Mouse (Mus musculus): ENCODE results near the gene Mtmr4. TPM values are rescaled to one million over a fixed set of nuclear protein-coding genes. Genes with fewer than 3 reads are reported as not detected.

Gene Mtmr4
- polyA plus RNA-seq, 1 experiment from 2014 or later: 40.3 TPM

- no peaks in the 10 kb centered on the region for H3K9me3 ChIP-seq (ENCODE audit: control insufficient read depth, low read length)
- no peak overlapping the region for H3K4me2 ChIP-seq (ENCODE audit: low read length)
- H3K4me3 ChIP-seq (ENCODE audit: low read length): no peak overlapping the region
- peaks cover 82% of the 10 kb centered on the region for H3K36me3 ChIP-seq (ENCODE audit: control insufficient read depth, insufficient read depth, low read length)
- WGBS: 96% methylated on average over 2 of the region's 2 CpGs
- no peaks in the 10 kb centered on the region for H3K27me3 ChIP-seq (replicated peaks; ENCODE audit: control insufficient read depth, insufficient read depth, low read length)
- no peaks in the 10 kb centered on the region for H3K4me1 ChIP-seq (ENCODE audit: control insufficient read depth, insufficient read depth, low read depth, low read length)
- no peak overlapping the region for H3K27ac ChIP-seq (ENCODE audit: low read depth, low read length)
- no peak overlapping the region for H3K9ac ChIP-seq (ENCODE audit: low read depth, low read length)
- ATAC-seq: no peak
These were observed 11.6 kb downstream of the Mtmr4 start for GRCm38 (mm10) chr11:87603571-87603970.

GRCm38 (mm10) chr11:87609264-87609663 lies 17.3 kb downstream of the Mtmr4 start:
- Histone ChIP-seq H3K36me3 (ENCODE audit: control insufficient read depth, insufficient read depth, low read length) (peaks cover 75% of the 10 kb centered on the region), H3K27me3 (replicated peaks; ENCODE audit: control insufficient read depth, insufficient read depth, low read length) (no peaks in the 10 kb centered on the region), H3K4me1 (ENCODE audit: control insufficient read depth, insufficient read depth, low read depth, low read length) (no peaks in the 10 kb centered on the region), H3K27ac (ENCODE audit: low read depth, low read length) (no peak overlapping the region), H3K4me3 (ENCODE audit: low read length) (no peak overlapping the region), H3K9ac (ENCODE audit: low read depth, low read length) (no peak overlapping the region), H3K4me2 (ENCODE audit: low read length) (no peak overlapping the region), H3K9me3 (ENCODE audit: control insufficient read depth, low read length) (no peaks in the 10 kb centered on the region)
- 88% methylated on average over 7 of the region's 7 CpGs for WGBS
- no peak for ATAC-seq

GRCm38 (mm10) chr11:87611547-87611946 lies 19.6 kb downstream of the Mtmr4 start:
- whole genome bisulfite sequencing: 81% methylated on average over 9 of the region's 9 CpGs
- no peak overlapping the region for H3K4me2 ChIP-seq (ENCODE audit: low read length)
- H3K36me3 ChIP-seq (ENCODE audit: control insufficient read depth, insufficient read depth, low read length): peaks cover 76% of the 10 kb centered on the region
- H3K9me3 ChIP-seq (ENCODE audit: control insufficient read depth, low read length): no peaks in the 10 kb centered on the region
- H3K27me3 ChIP-seq (replicated peaks; ENCODE audit: control insufficient read depth, insufficient read depth, low read length): no peaks in the 10 kb centered on the region
- no peak overlapping the region for H3K27ac ChIP-seq (ENCODE audit: low read depth, low read length)
- ATAC-seq: no peak
- no peaks in the 10 kb centered on the region for H3K4me1 ChIP-seq (ENCODE audit: control insufficient read depth, insufficient read depth, low read depth, low read length)
- no peak overlapping the region for H3K9ac ChIP-seq (ENCODE audit: low read depth, low read length)
- no peak overlapping the region for H3K4me3 ChIP-seq (ENCODE audit: low read length)

GRCm38 (mm10) chr11:87613972-87614371 lies 22.0 kb downstream of the Mtmr4 start:
- Histone ChIP-seq H3K36me3 (ENCODE audit: control insufficient read depth, insufficient read depth, low read length) (peaks cover 79% of the 10 kb centered on the region), H3K27me3 (replicated peaks; ENCODE audit: control insufficient read depth, insufficient read depth, low read length) (no peaks in the 10 kb centered on the region), H3K9ac (ENCODE audit: low read depth, low read length) (no peak overlapping the region), H3K4me2 (ENCODE audit: low read length) (no peak overlapping the region), H3K9me3 (ENCODE audit: control insufficient read depth, low read length) (no peaks in the 10 kb centered on the region), H3K27ac (ENCODE audit: low read depth, low read length) (no peak overlapping the region), H3K4me1 (ENCODE audit: control insufficient read depth, insufficient read depth, low read depth, low read length) (no peaks in the 10 kb centered on the region), H3K4me3 (ENCODE audit: low read length) (no peak overlapping the region)
- 94% methylated on average over 7 of the region's 7 CpGs for WGBS
- no peak for ATAC-seq

- Histone ChIP-seq H3K9me3 (ENCODE audit: control insufficient read depth, low read length) (no peaks in the 10 kb centered on the region), H3K36me3 (ENCODE audit: control insufficient read depth, insufficient read depth, low read length) (peaks cover 68% of the 10 kb centered on the region), H3K9ac (ENCODE audit: low read depth, low read length) (no peak overlapping the region), H3K4me2 (ENCODE audit: low read length) (no peak overlapping the region), H3K4me1 (ENCODE audit: control insufficient read depth, insufficient read depth, low read depth, low read length) (no peaks in the 10 kb centered on the region), H3K27me3 (replicated peaks; ENCODE audit: control insufficient read depth, insufficient read depth, low read length) (no peaks in the 10 kb centered on the region), H3K27ac (ENCODE audit: low read depth, low read length) (no peak overlapping the region), H3K4me3 (ENCODE audit: low read length) (no peak overlapping the region)
- WGBS: 93% methylated on average over 5 of the region's 5 CpGs
- ATAC-seq: no peak
These were observed 23.6 kb downstream of the Mtmr4 start for GRCm38 (mm10) chr11:87615551-87615950.

GRCm38 (mm10) chr11:87615952-87616351 lies 24.0 kb downstream of the Mtmr4 start:
- no peak overlapping the region for H3K4me2 ChIP-seq (ENCODE audit: low read length)
- H3K27me3 ChIP-seq (replicated peaks; ENCODE audit: control insufficient read depth, insufficient read depth, low read length): no peaks in the 10 kb centered on the region
- no peak overlapping the region for H3K27ac ChIP-seq (ENCODE audit: low read depth, low read length)
- no peaks in the 10 kb centered on the region for H3K4me1 ChIP-seq (ENCODE audit: control insufficient read depth, insufficient read depth, low read depth, low read length)
- ATAC-seq: no peak
- no peak overlapping the region for H3K9ac ChIP-seq (ENCODE audit: low read depth, low read length)
- H3K4me3 ChIP-seq (ENCODE audit: low read length): no peak overlapping the region
- H3K9me3 ChIP-seq (ENCODE audit: control insufficient read depth, low read length): no peaks in the 10 kb centered on the region
- 98% methylated on average over 2 of the region's 2 CpGs for WGBS
- peaks cover 66% of the 10 kb centered on the region for H3K36me3 ChIP-seq (ENCODE audit: control insufficient read depth, insufficient read depth, low read length)

- peaks cover 56% of the 10 kb centered on the region for H3K36me3 ChIP-seq (ENCODE audit: control insufficient read depth, insufficient read depth, low read length)
- H3K4me3 ChIP-seq (ENCODE audit: low read length): no peak within 1 kb of the TSS
- H3K9me3 ChIP-seq (ENCODE audit: control insufficient read depth, low read length): no peaks in the 10 kb centered on the region
- no peak within 1 kb of the TSS for H3K4me2 ChIP-seq (ENCODE audit: low read length)
- H3K27me3 ChIP-seq (replicated peaks; ENCODE audit: control insufficient read depth, insufficient read depth, low read length): no peaks in the 10 kb centered on the region
- ATAC-seq: 0 out of 2 replicates have a peak, but pooled peaks have one; percentile 27
- no peak within 1 kb of the TSS for H3K9ac ChIP-seq (ENCODE audit: low read depth, low read length)
- no peak within 1 kb of the TSS for H3K27ac ChIP-seq (ENCODE audit: low read depth, low read length)
- WGBS: 89% methylated on average over 63 of the region's 69 CpGs
- no peaks in the 10 kb centered on the region for H3K4me1 ChIP-seq (ENCODE audit: control insufficient read depth, insufficient read depth, low read depth, low read length)
These were observed 25.0 kb downstream of the Mtmr4 start, which contains the start of gene Hsf5 for GRCm38 (mm10) chr11:87616790-87617474. TSS of gene Hsf5 (plus strand) at chr11:87617164.

GRCm38 (mm10) chr11:87617606-87618005 lies 25.6 kb downstream of the Mtmr4 start:
- no peaks in the 10 kb centered on the region for H3K4me1 ChIP-seq (ENCODE audit: control insufficient read depth, insufficient read depth, low read depth, low read length)
- H3K27ac ChIP-seq (ENCODE audit: low read depth, low read length): no peak overlapping the region
- no peaks in the 10 kb centered on the region for H3K9me3 ChIP-seq (ENCODE audit: control insufficient read depth, low read length)
- H3K36me3 ChIP-seq (ENCODE audit: control insufficient read depth, insufficient read depth, low read length): peaks cover 50% of the 10 kb centered on the region
- no peak for ATAC-seq
- 94% methylated on average over 29 of the region's 32 CpGs for WGBS
- H3K4me3 ChIP-seq (ENCODE audit: low read length): no peak overlapping the region
- H3K4me2 ChIP-seq (ENCODE audit: low read length): no peak overlapping the region
- H3K9ac ChIP-seq (ENCODE audit: low read depth, low read length): no peak overlapping the region
- no peaks in the 10 kb centered on the region for H3K27me3 ChIP-seq (replicated peaks; ENCODE audit: control insufficient read depth, insufficient read depth, low read length)

GRCm38 (mm10) chr11:87623160-87623559 lies 31.2 kb downstream of the Mtmr4 start:
- no peak for ATAC-seq
- WGBS: 81% methylated on average over 4 of the region's 4 CpGs

More at GRCm38 (mm10) chr11:87623160-87623559, 31.2 kb downstream of the Mtmr4 start:
- H3K36me3 ChIP-seq (ENCODE audit: control insufficient read depth, insufficient read depth, low read length): peaks cover 16% of the 10 kb centered on the region
- no peaks in the 10 kb centered on the region for H3K27me3 ChIP-seq (replicated peaks; ENCODE audit: control insufficient read depth, insufficient read depth, low read length)
- no peak overlapping the region for H3K4me2 ChIP-seq (ENCODE audit: low read length)
- H3K4me1 ChIP-seq (ENCODE audit: control insufficient read depth, insufficient read depth, low read depth, low read length): no peaks in the 10 kb centered on the region
- no peak overlapping the region for H3K4me3 ChIP-seq (ENCODE audit: low read length)
- no peak overlapping the region for H3K27ac ChIP-seq (ENCODE audit: low read depth, low read length)
- H3K9ac ChIP-seq (ENCODE audit: low read depth, low read length): no peak overlapping the region
- H3K9me3 ChIP-seq (ENCODE audit: control insufficient read depth, low read length): no peaks in the 10 kb centered on the region
